Mouse (Mus musculus): ENCODE results near the gene Prss58. TPM values are rescaled to one million over a fixed set of nuclear protein-coding genes. Genes with fewer than 3 reads are reported as not detected.

Gene Prss58
- total and polyA plus RNA-seq, 3 experiments: not detected

DNA sequence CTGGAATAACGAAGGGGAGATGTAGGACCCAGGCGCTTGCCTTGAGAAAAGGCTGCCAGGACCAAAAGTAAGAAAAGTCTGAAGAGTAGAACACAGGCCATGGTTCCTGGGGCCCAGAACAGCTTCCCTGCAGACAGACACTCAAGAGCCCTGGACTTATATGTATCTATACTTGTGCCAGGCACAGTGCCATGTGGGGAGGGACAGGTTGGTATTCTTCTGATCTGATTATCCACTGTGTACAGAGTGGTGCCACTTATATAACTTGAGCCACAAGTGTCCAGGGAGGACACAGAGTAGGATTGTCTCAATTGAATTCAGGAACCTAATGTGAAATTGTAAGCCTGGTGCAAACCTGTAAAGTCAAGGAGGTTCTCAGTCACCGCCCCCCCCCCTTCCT is 12.8 kb downstream of the Prss58 start, which contains the start of gene Moxd2:
Moxd2 (minus strand) TSS at position 101 of the 400 bp plus-strand sequence.
- H3K4me1 ChIP-seq (ENCODE audit: control insufficient read depth in 1 of 2, insufficient read depth in 2 of 2, low read length in 2 of 2): no peaks in the 10 kb centered on the region
- H3K36me3 ChIP-seq (ENCODE audit: control insufficient read depth in 1 of 2, insufficient read depth in 2 of 2, low read length in 2 of 2): no peaks in the 10 kb centered on the region
- DNase-seq (ENCODE audit: low read depth, low spot score): no peak
- no peak within 1 kb of the TSS for H3K9ac ChIP-seq (ENCODE audit: control insufficient read depth, low read depth, low read length, poor library complexity, severe bottlenecking)
- TF ChIP-seq ZNF384 (IDR thresholded peaks at IDR 0.05; ENCODE audit: low read depth, low read length) (no peak), ELF1 (IDR thresholded peaks at IDR 0.05; ENCODE audit: low read depth, low read length) (no peak), CHD2 (IDR thresholded peaks at IDR 0.05; ENCODE audit: low read length) (no peak), NRF1 (IDR thresholded peaks at IDR 0.05; ENCODE audit: insufficient read depth, low read depth, low read length, poor library complexity, severe bottlenecking) (no peak), GATA1 (IDR thresholded peaks at IDR 0.05; ENCODE audit: low read depth, low read length) (no peak), USF2 (IDR thresholded peaks at IDR 0.05; ENCODE audit: borderline replicate concordance in 1 of 2, insufficient read depth in 1 of 2, low read depth in 1 of 2, low read length in 2 of 2) (no peak), TCF12 (IDR thresholded peaks at IDR 0.05; ENCODE audit: low read depth, low read length) (no peak), RCOR1 (IDR thresholded peaks at IDR 0.05; ENCODE audit: low read depth, low read length) (no peak), SIN3A (IDR thresholded peaks at IDR 0.05; ENCODE audit: low read length) (no peak), E2F4 (IDR thresholded peaks at IDR 0.05; ENCODE audit: borderline replicate concordance, low read depth, low read length) (no peak), GABPA (IDR thresholded peaks at IDR 0.05; ENCODE audit: low read depth, low read length) (no peak), POLR2AphosphoS5 (IDR thresholded peaks at IDR 0.05; ENCODE audit: borderline replicate concordance, low read depth, low read length) (no peak), MAZ (IDR thresholded peaks at IDR 0.05; ENCODE audit: low read depth, low read length) (no peak)
- H3K27ac ChIP-seq (ENCODE audit: control insufficient read depth, low read depth, low read length): no peak within 1 kb of the TSS
- H3K9me3 ChIP-seq (replicated peaks; ENCODE audit: insufficient read depth, low read length): no peaks in the 10 kb centered on the region
- no peaks in the 10 kb centered on the region for H3K79me2 ChIP-seq (ENCODE audit: control insufficient read depth, insufficient read depth, low read length, poor library complexity)
- no peak within 1 kb of the TSS for H3K4me3 ChIP-seq (ENCODE audit: control insufficient read depth in 1 of 2, insufficient read depth in 1 of 2, low read depth in 2 of 2, low read length in 2 of 2)
- no peaks in the 10 kb centered on the region for H3K27me3 ChIP-seq (ENCODE audit: control insufficient read depth in 1 of 2, insufficient read depth in 2 of 2, low read length in 2 of 2)

DNA sequence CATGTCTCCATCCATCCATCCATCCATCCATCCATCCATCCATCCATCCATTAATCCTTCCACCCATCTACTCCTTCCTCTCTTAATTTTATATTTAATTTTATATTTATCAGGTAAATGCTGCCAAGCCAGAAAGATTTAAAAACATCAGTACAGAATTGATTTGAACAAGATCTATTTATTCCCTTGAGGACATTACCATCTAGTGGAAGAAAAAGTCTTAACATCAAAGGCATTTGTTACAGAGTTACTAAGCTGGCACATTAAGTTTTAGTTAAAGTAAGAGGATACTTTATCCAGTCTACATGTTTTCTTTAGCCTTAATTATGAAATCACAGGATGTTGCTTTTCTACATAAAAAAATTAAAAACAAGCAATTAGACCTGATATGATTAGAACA is 54.9 kb downstream of the Prss58 start:
- Histone ChIP-seq H3K9ac (ENCODE audit: control insufficient read depth, low read depth, low read length, poor library complexity, severe bottlenecking) (no peak overlapping the region), H3K4me1 (ENCODE audit: control insufficient read depth in 1 of 2, insufficient read depth in 2 of 2, low read length in 2 of 2) (no peaks in the 10 kb centered on the region), H3K36me3 (ENCODE audit: control insufficient read depth in 1 of 2, insufficient read depth in 2 of 2, low read length in 2 of 2) (no peaks in the 10 kb centered on the region), H3K4me3 (ENCODE audit: control insufficient read depth in 1 of 2, insufficient read depth in 1 of 2, low read depth in 2 of 2, low read length in 2 of 2) (no peak overlapping the region), H3K79me2 (ENCODE audit: control insufficient read depth, insufficient read depth, low read length, poor library complexity) (no peaks in the 10 kb centered on the region), H3K9me3 (replicated peaks; ENCODE audit: insufficient read depth, low read length) (no peaks in the 10 kb centered on the region), H3K27me3 (ENCODE audit: control insufficient read depth in 1 of 2, insufficient read depth in 2 of 2, low read length in 2 of 2) (no peaks in the 10 kb centered on the region; a peak in 1 of 4 replicates), H3K27ac (ENCODE audit: control insufficient read depth, low read depth, low read length) (no peak overlapping the region)
- no peak for TF ChIP-seq MYC (IDR thresholded peaks at IDR 0.05; ENCODE audit: low read depth, low read length)
- TF ChIP-seq CHD2 (IDR thresholded peaks at IDR 0.05; ENCODE audit: low read length): no peak
- TF ChIP-seq RAD21 (IDR thresholded peaks at IDR 0.05; ENCODE audit: low read depth, low read length): no peak; the same call in none of the 2 replicates
- no peak for TF ChIP-seq NRF1 (IDR thresholded peaks at IDR 0.05; ENCODE audit: insufficient read depth, low read depth, low read length, poor library complexity, severe bottlenecking)
- no peak for TF ChIP-seq TCF12 (IDR thresholded peaks at IDR 0.05; ENCODE audit: low read depth, low read length)
- TF ChIP-seq MAZ (IDR thresholded peaks at IDR 0.05; ENCODE audit: low read depth, low read length): no peak
- no peak for TF ChIP-seq POLR2AphosphoS2 (IDR thresholded peaks at IDR 0.05; ENCODE audit: low read length)
- TF ChIP-seq KAT2A (conservative IDR thresholded peaks at IDR 0.05; ENCODE audit: low read depth, low read length): no peak
- TF ChIP-seq NELFE (IDR thresholded peaks at IDR 0.05; ENCODE audit: low read depth, low read length): no peak
- TF ChIP-seq TAL1 (IDR thresholded peaks at IDR 0.05; ENCODE audit: low read length): no peak
- TF ChIP-seq BHLHE40 (IDR thresholded peaks at IDR 0.05; ENCODE audit: borderline replicate concordance, low read depth, low read length): no peak
- no peak for TF ChIP-seq MAFK (IDR thresholded peaks at IDR 0.05; ENCODE audit: borderline replicate concordance, low read depth, low read length)
- TF ChIP-seq ZMIZ1 (IDR thresholded peaks at IDR 0.05; ENCODE audit: low read depth, low read length): no peak
- no peak for TF ChIP-seq POLR2A (IDR thresholded peaks at IDR 0.05; ENCODE audit: control insufficient read depth in 1 of 2, insufficient read depth in 1 of 2, low read depth in 1 of 2, low read length in 2 of 2, poor library complexity in 1 of 2)
- DNase-seq (ENCODE audit: low read depth, low spot score): no peak
